Mouse (Mus musculus) yolk sac, embryonic 10.5 days (tissue): ENCODE results near the gene Nsd1.
"Not testable (repeated sequence)": the region's sequence is repeated elsewhere in the genome, so short reads cannot be mapped to it uniquely, and the experiment has no call there.

ENCODE experiments used
- DNase-seq: peaks from one replicate; pipeline ENCODE4 v3.0.0-alpha.2; 2017; ENCODE audit warnings: low spot score

Gene Nsd1

DNA sequence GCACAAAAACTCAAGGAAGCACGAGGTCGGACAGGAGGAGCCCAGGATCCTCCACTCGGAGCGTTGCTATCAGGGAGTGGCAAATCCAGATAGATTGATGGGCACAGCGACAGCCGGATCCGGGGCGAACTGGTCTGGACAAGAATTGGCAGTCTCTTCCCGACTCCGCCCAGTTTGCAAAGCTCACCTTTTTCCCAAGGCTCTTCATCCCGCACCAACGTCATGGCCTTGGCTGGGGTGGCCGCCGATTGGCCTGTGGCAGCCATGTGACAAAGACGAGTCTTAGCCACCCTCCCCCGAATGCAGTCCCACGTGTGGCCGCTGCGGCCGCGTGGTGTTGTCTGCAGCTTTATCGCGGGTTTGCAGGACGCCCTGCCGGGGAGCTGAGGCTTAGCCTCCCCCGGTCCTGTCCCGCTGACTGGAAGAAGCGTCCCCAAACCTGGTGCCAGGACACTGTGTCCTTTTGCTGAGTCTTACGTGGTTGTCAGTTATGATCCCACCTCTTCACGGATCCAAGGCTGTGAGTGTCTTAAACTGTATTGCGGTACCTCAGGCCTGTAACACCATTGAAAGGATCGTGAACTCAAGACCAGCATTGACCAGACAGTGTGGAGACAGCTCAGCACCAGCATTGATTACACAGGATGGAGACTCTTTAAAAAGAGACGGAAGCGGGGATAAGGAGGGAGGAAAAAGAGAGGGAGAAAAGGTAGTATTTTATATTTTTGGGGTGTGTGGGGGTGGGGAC lies 19.3 kb upstream of the Nsd1 start:
- peak; percentile 99 for DNase-seq

DNA sequence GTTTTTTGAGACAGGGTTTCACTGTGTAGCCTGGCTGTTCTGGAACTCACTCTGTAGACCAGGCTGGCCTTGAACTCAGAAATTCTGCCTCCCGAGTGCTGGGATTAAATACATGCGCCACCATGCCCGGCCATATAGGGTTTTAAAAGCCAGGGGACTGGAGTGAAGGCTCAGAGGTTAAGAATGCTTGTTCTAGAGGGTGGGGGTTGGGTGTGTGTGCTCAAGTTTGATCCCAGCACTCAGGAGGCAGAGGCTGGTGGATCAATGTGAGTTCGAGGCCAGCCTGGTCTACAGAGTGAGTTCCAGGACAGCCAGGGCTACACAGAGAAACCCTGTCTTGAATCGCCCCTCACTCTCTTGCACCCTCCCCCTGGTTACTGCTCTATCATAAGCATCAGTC lies 18.0 kb upstream of the Nsd1 start:
- no peak for DNase-seq

DNA sequence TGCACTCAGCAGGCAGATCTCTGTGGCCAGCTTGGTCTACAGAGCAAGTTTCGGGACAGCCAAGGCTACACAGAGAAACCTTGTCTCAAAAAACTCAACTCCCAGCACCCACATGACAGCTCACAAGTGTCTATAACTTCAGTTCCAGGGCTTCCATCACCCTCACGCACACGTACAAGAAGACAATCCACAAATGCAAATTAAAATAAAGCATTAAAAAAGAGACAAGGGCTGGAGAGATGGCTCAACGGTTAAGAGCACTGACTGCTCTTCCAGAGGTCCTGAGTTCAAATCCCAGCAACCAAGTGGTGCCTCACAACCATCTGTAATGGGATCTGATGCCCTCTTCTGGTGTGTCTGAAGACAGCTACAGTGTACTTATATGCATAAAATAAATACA lies 6.8 kb upstream of the Nsd1 start:
- DNase-seq, result not testable (repeated sequence)

DNA sequence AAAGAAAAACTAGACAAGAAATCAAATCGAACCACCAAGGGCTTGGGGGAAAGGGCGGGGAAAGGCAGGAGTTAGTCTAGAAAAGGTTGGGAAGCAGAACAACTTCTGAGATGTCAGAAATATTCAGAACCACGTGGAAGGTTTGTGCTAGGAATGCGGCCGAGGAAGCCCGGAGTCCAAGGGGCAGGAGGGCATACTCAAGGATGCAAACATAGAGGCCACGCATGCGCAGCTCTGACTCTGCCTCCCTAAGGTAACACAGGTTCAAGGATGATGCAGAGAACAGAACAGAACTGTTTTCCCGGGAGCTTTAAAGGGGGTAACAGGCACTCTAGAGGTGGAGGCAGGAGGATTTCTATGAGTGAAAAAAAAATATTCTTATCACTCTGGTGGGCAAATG lies 5.8 kb upstream of the Nsd1 start:
- DNase-seq, result peak; percentile 80

DNA sequence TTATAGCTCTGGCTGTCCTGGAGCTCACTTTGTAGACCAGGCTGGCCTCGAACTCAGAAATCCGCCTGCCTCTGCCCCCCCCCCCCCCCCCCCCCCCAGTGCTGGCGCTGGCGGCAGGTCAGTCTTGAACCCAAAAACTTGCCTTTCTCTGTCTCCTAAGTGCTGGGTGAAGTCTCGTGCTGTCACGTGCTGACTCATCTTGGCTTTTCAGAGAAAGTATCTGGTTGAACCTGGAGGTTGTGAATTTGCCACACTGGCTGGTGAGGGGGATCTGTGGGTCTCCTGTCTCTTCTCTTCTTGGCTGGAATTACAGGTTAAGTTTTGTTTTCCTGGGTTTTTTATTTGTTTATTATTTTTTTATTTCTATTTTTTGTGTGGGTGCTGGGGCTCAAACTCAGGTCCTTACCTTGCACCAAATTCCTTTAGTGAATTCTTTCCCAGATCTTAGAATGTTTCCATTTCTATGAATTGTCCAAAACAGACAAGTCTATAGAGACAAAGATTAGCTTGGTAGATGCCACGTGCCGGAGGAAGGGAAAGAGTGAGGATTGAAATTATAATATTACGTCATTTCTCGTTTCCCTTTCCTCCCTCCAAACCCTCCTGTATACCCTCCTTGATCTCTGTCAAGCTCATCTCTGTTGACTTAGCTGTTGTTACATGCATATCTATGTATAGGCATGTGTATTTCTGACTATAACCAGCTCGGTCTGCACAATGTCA lies 4.8 kb upstream of the Nsd1 start:
- no peak for DNase-seq

DNA sequence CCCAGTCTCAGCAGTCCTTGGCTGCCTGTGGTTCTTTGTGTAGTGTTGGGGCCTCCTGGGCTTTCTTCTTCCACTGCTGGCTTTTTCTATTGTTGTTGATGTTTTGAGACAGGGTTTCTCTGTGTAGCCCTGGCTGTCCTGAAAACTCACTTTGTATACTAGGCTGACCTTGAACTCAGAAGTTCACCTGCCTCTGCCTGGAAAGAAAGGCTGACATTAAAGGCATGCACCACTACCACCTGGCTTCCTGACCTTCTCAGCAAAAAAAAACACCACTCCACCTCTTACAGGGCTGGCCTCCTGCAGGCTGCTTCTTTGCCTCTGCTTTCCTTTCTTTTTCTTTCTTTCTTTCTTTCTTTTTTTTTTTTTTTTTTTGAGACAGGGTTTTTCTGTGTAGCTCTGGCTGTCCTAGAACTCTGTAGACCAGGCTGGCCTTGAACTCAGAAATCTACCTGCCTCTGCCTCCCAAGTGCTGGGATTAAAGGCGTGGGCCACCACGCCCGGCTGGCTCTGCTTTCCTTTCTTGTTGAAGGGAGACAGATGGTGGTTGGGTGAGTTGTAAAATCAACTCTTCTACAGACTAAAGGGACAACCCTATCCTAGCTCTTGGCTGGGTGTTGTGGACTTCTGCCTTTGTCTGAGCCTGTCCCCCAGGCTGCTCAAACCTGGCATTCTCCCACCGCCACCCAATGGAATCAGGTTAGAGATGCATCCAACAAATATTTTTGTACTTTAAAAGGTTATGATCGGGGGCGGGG lies 4.0 kb upstream of the Nsd1 start:
- no peak for DNase-seq

DNA sequence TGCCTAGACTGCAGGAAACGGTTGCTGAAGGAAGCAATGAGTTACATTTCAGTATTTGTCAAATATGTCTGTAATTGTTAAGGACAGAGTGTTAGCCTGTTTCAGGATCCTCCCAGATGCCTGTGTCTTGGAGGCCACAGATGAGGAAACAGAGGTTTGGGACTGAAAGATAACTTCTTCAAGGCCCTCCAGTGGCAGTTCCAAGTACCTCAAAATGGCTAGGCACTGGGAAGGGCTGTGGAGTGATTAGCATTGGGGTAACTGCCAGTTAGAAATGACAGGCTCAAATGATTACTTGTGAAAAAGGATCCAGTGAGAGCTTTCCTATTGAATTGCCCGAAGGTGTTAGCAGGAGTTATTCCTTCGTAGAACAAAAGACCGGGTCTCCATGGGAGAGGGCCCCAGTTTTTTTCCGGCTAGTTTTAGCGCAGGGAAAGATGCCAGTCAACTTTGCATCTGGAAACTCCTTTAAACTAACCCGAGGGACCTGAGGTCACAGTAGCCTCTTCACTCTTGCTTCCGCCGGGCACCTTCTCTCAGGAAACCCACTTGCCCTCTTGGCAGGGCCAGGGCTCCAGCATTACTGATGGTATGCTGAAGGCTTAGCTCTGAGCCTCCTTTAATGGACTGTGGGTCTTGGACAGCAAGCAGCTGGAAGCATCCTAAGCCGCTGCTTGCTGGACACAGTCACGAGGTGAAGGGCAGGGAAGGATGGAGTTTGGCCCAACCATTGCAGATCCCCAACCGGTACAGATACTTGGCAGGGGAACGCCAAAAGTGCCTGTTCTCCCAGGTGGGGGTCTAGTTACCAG lies 539 bp upstream of the Nsd1 start:
- DNase-seq, result no peak

DNA sequence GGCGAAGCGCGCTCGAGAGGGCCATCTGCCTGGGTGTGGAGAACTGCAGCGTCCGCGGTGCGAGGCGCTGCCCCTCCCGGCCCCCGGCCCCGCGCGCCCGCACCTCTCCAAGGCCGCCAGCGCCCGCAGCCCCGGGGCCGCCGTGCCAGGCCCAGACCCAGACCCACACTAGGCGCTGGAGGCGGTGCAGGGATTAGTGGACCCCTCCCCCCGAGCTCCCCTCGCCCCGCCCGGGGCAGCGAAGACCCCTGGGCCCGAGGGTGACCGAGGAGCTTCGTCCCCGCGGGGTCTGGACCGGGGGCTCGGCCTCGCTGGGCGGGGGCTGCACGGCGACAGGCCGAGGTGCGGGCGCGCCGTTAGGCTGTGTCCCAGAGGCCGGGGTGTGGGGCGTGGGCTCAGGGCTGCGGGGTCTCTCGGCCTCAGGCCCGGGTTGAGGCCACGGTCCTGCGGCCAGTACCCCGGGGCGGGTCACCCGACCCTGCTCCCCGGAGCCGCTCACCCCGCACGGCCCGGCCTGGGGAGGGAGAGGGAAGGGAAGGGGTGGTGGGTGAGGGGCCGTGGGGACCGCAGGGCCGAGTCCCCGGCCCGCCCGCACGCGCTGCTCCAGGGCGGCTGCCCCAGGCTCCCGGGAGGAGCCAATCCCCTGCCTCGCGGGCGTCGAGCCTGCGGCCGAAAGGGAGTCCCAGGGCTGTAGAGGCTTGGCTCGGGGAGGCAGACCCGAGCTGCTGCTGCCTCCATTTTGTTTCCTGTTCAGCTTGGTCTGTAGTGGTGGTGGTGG lies 800 bp downstream of the Nsd1 start:
- DNase-seq, result peak; percentile 85

DNA sequence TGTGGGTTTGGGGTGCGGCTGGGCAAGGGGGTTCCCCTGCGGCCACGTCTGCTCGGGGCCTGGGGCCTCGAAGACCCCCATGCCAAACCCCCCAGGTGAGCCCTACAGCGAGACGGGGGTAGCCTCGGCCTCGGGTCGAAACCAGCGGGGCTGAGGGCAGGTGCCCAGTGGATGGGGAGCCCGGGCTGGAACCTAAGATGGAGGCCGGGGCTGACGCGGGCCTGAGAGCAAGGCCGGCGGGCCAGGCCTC lies 1.3 kb downstream of the Nsd1 start:
- peak; percentile 81 for DNase-seq

DNA sequence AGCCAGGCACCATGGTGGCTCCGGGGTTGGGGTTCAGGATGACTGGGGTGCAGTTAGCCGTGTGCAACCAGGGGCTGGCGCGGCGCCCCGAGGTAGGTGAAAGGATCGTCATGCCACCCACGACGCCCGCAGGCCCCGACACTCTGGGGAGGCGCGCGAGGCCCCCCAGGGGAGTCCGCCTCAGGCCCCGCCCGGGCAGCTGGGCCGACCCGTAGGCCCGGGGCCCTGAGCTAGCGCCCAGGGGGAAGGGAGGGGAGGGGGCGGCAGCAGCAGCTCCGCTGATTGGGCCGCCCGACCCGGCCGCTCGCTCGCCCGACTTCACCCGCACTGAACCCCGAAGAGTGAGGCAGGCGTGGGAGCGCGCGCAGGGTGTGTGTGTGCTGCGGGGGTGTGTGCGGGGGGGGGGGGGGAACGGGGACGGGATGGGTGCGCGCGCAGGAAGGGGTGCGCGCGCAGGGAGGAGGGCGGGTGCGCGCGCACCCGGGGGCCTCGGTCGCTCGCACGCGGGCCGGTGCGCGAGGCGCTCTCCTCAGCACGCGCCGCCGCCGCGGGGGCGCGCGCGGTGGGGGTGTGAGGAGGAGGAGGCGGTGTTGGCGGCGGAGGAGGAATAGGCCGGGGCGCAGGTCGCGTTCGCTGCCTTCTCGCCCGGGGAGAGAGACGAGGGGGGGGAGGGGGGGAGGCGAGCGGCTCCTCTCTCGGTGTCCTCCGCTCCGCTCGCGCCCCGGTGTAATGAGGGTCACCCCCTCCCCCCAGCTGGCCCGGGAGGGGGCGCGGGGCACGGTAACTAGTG lies 1.8 kb downstream of the Nsd1 start:
- DNase-seq, result peak; percentile 94

DNA sequence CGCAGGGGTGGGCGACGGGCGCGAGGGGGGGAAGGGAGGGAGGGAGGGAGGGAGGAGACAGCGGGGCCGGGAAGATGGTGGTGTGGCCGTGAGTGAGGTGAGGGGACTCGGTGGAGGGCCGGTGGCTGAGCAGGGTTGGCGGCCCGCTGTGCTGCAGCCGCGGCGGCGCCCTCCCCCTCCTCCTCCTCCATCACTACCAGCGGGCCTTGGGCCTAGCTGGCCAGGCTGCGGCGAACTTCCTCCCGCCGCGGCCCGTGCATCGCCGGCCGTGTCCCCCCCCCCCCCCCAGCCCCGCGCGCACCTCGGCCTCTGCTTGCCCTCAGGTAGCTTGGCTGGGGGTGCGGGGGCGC lies 2.4 kb downstream of the Nsd1 start:
- DNase-seq, result no peak

DNA sequence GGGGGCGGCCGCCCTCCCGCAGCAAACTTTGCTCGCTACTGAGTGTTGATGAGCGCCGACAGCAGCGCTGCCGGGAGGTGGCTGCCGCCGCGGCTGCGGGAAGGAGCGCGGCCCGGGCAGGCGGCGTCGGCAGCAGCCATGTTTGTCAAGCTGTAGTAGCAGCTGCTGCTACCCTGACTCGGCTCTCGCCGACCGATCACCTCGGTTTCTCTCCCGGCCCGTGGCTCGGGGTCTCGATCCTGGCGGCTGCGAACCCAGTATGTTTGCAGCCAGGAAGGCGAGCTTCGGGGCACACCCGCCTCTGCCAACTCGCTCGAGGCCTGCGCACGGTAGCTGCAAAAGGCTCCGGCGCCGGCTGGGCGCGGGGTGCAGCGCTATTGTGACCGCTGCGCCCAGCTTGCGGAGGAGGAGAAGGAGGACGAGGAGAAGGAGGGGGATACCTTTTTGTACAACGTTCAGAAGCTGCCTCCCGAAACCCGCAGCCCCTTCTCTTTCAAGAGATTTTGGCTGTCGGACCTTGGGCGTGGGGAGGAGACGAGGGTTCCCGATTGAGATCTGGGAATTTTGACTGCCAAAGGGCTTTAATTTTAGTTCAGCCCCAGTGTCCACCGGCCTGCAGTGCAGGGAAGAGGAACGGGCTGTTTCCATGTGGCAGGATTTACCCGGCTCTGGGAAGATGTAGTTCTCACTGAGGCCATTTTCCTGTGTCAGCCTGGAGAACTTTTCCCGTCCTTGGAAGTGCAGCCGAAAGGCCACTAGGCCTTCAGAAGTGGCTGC lies 3.0 kb downstream of the Nsd1 start:
- peak; percentile 81 for DNase-seq

DNA sequence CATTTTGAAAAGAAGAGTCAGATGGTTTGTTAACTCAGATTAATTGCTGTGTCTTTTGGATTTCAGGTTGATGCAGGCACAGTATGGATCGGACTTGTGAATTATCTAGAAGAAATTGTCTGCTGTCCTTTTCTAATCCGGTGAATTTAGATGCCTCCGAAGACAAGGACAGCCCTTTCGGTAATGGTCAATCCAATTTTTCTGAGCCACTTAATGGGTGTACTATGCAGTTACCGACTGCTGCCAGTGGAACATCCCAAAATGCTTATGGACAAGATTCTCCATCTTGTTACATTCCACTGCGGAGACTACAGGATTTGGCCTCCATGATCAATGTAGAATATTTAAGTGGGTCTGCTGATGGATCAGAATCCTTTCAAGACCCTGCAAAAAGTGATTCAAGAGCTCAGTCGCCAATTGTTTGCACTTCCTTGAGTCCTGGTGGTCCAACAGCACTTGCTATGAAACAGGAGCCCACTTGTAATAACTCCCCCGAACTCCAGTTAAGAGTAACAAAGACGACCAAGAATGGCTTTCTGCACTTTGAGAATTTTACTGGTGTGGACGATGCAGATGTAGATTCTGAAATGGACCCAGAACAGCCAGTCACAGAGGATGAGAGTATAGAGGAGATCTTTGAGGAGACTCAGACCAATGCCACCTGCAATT lies 3.7 kb downstream of the Nsd1 start:
- DNase-seq, result no peak

DNA sequence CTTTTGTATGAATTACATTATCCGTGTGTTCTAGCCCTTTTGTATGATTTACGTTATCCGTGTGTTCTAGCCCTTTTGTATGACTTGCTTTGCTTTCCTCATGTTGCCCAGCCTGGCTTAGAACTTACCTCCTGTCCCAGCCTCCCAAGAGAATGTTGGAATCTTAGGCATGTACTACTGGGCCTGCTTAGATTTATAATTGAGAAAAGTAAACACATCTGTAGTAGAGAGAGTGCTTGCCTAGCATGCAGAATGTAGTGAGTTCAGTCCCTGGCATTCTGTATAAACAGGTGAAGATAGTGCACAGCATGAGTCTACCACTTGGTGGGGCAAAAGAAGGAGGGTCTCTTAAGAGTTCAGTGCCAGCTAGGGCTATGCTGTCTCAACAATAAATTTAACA lies 14.8 kb downstream of the Nsd1 start:
- DNase-seq, result no peak

DNA sequence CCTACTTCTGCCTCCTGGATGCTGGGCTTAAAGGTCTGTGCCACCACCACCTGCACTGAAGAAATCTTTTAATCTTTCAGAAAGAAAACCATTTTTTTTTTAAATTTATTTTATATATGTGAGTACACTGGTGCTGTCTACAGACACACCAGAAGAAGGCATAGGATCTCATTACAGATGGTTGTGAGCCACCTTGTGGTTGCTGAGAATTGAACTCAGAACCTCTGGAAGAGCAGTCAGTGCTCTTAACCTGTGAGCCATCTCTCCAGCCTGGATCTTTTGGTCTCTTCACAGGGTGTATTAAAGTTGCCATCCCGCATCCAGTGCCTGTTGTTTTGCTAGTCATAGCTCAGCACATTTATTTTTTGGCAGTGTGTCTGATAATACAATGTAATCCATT lies 21.1 kb downstream of the Nsd1 start:
- no peak for DNase-seq

DNA sequence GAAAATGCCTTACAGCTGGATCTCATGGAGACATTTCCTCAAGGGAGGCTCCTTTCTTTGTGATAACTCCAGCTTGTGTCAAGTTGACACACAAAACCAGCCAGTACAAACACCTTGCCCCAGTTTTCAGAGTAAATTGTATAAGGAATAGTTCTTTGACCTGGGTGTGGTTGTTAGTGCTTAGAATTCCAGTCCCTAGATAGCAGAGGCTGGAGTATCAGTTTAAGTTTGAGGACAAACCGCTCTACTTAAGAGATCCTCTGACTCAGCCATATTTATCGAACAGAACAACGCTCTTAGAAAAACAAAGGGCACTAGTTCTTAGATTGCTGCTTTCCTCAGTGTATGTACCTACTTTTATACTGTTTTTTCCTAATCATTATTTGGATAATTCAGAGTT lies 33.6 kb downstream of the Nsd1 start:
- peak; percentile 23 for DNase-seq

DNA sequence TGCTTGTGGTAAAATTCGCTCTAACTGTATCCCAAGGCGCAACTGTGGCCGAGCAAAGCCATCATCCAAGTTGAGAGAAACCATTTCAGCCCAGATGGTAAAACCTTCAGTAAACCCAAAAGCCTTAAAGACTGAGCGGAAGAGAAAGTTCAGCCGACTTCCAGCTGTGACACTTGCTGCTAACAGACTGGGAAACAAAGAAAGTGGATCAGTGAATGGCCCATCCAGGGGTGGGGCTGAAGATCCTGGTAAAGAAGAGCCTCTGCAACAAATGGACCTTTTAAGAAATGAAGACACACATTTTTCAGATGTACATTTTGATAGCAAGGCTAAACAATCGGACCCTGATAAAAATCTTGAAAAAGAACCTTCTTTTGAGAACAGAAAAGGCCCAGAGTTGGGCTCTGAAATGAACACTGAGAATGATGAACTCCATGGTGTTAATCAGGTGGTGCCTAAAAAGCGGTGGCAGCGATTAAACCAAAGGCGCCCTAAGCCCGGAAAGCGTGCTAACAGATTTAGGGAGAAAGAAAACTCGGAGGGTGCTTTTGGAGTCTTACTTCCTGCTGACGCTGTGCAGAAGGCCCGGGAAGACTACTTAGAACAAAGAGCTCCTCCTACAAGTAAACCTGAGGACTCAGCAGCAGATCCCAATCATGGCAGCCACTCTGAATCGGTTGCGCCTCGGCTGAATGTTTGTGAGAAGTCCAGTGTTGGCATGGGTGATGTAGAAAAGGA lies 37.9 kb downstream of the Nsd1 start:
- DNase-seq, result no peak

DNA sequence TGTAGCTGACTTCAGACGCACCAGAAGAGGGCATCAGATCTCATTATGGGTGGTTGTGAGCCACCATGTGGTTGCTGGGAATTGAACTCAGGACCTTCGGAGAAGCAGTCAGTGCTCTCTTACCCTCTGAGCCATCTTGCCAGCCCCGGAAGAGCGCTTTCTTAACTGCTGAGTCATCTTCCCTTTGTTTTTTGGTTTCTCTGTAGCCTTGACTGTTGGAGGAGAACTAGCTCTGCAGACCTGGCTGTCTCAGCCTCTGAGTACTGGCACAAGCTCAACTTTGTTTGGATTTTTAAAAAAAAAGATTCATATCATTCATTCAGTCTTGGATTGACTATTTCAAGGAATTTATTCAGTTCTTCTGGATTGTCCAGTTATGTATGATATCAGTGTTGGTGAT lies 39.7 kb downstream of the Nsd1 start:
- no peak for DNase-seq

DNA sequence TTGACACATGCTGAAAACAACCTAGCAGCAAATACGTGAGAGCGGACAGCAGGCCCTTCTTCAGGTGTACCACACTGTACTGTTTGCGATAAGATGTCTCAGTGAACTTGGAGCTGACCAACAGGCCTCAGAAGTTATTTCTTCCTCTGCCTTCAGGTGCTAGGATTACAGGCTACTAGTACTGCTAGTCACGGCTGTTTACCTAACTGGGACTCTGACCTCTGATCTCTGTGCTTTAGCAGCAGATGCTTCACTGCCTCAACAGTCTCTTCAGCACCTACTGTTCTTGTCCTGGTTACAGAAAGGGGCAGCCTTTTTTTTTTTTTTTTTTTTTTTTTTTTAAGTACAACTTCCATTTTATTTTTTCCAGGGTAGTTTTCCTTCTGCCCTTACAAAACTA lies 43.2 kb downstream of the Nsd1 start:
- DNase-seq, result peak; percentile 54
